Mouse (Mus musculus): ENCODE data around the gene Ccdc159. TPM values are rescaled to one million over a fixed set of nuclear protein-coding genes. Genes with fewer than 3 reads are reported as not detected.

The Ccdc159 gene
- polyA plus RNA-seq, 1 experiment from 2014 or later: 3.0 TPM

GRCm38 (mm10) chr9:21977972-21978371, 50.7 kb downstream of the Ccdc159 start:
- Histone ChIP-seq H3K9me3 (ENCODE audit: control insufficient read depth, low read length) (0 out of 2 replicates have a peak, but pooled peaks cover 3% of the 10 kb centered on the region), H3K4me1 (ENCODE audit: control insufficient read depth in 2 of 2, insufficient read depth in 2 of 2, low read length in 2 of 2) (no peaks in the 10 kb centered on the region), H3K4me2 (ENCODE audit: low read length) (no peak overlapping the region), H3K27me3 (ENCODE audit: control insufficient read depth, insufficient read depth, low read length) (0 out of 2 replicates have a peak, but pooled peaks cover 20% of the 10 kb centered on the region), H3K4me3 (ENCODE audit: control insufficient read depth in 1 of 2, insufficient read depth in 1 of 2, low read depth in 1 of 2, low read length in 2 of 2) (no peak overlapping the region), H3K36me3 (ENCODE audit: control insufficient read depth, insufficient read depth, low read length) (no peaks in the 10 kb centered on the region), H3K9ac (ENCODE audit: low read length) (no peak overlapping the region), H3K27ac (replicated peaks in 1 of 2; ENCODE audit: control insufficient read depth in 1 of 2, insufficient read depth in 1 of 2, low read depth in 2 of 2, low read length in 2 of 2) (no peak overlapping the region)
- no peak for ATAC-seq (ENCODE audit: insufficient number of reproducible peaks, insufficient read depth, low FRiP score, low read depth)
- 15% methylated on average over 2 of the region's 2 CpGs for WGBS

DNA sequence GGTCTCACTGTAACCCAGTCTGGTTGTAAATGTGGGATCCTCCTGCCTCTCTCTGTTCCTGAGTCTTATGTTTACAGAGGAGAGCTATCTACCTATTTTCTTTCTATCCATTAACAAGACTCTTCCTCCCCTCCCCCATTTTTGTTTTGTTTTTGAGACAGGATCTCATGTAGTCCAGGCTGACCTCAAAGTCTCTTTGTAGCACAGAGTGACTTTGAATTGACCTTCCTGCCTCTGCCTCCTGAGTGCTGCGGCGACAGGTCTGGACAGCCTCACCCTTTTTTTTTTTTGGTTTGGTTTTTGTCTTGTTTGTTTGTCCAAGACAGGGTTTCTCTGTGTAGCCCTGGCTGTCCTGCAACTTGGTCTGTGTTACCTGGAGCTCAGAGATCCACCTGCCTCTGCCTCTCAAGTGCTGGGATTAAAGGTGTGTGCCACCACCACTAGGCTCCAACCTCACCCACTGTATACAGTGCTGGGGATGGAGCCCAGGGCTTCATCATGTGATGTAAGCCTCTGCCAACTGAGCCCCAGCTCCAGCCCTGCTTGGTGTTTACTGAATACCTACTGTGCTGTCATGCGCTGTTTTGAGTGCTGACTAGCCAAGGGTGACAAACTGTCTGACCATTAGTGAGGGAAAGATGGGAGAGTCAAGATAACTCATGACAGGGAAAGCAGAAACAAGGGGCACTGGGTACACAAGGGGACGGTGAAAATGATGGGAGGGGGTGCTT, 51.3 kb downstream of the Ccdc159 start:
- Histone ChIP-seq H3K9me3 (ENCODE audit: control insufficient read depth, low read length) (0 out of 2 replicates have a peak, but pooled peaks cover 3% of the 10 kb centered on the region), H3K36me3 (ENCODE audit: control insufficient read depth, insufficient read depth, low read length) (no peaks in the 10 kb centered on the region), H3K27me3 (ENCODE audit: control insufficient read depth, insufficient read depth, low read length) (peaks cover 25% of the 10 kb centered on the region; the same call in 1 of the 2 replicates), H3K4me2 (ENCODE audit: low read length) (no peak overlapping the region), H3K4me1 (ENCODE audit: control insufficient read depth in 2 of 2, insufficient read depth in 2 of 2, low read length in 2 of 2) (no peaks in the 10 kb centered on the region), H3K27ac (replicated peaks in 1 of 2; ENCODE audit: control insufficient read depth in 1 of 2, insufficient read depth in 1 of 2, low read depth in 2 of 2, low read length in 2 of 2) (no peak overlapping the region), H3K9ac (ENCODE audit: low read length) (no peak overlapping the region), H3K4me3 (ENCODE audit: control insufficient read depth in 1 of 2, insufficient read depth in 1 of 2, low read depth in 1 of 2, low read length in 2 of 2) (no peak overlapping the region)
- no peak for ATAC-seq (ENCODE audit: insufficient number of reproducible peaks, insufficient read depth, low FRiP score, low read depth)
- 84% methylated on average over 4 of the region's 4 CpGs for WGBS

DNA sequence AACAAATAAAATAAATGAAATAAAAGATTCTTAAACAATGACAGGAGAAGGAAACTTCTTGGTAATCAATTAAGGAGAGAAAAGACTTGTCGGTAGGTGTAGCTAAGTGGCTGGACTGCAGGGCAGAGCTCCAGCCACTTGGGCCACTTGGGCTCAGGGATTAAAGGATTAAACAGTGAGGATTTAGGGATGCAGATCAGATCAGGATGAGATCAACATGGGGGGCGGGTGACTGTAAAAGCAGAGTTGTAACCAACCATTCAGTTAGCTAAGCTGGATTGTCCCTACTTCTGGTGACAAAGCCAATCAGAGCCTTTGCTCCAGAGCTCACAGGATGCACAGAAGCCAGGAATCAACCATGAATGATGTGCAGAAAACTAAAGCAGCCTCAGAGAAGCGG, 56.6 kb downstream of the Ccdc159 start:
- Histone ChIP-seq H3K27ac (replicated peaks in 1 of 2; ENCODE audit: control insufficient read depth in 1 of 2, insufficient read depth in 1 of 2, low read depth in 2 of 2, low read length in 2 of 2) (no peak overlapping the region), H3K4me3 (ENCODE audit: control insufficient read depth in 1 of 2, insufficient read depth in 1 of 2, low read depth in 1 of 2, low read length in 2 of 2) (no peak overlapping the region), H3K27me3 (ENCODE audit: control insufficient read depth, insufficient read depth, low read length) (peaks cover 66% of the 10 kb centered on the region), H3K36me3 (ENCODE audit: control insufficient read depth, insufficient read depth, low read length) (no peaks in the 10 kb centered on the region), H3K9me3 (ENCODE audit: control insufficient read depth, low read length) (no peaks in the 10 kb centered on the region), H3K4me1 (ENCODE audit: control insufficient read depth in 2 of 2, insufficient read depth in 2 of 2, low read length in 2 of 2) (peaks cover 0 to 11% of the 10 kb centered on the region in 2 experiments; a peak in 3 of 4 replicates), H3K4me2 (ENCODE audit: low read length) (no peak overlapping the region), H3K9ac (ENCODE audit: low read length) (no peak overlapping the region)
- 18% methylated on average over 3 of the region's 3 CpGs for WGBS
- ATAC-seq (ENCODE audit: insufficient number of reproducible peaks, insufficient read depth, low FRiP score, low read depth): no peak

Other genes with a start within 250 kb of the Ccdc159 start
- gene Ldlr, start 204.0 kb upstream of the Ccdc159 start, polyA plus RNA-seq (2014; fragmentation: Nextera tagmentation; extraction: Ambion mirVana): 7.3 and 10.8 TPM in 2 replicates
- 82.9 and 97.9 TPM in 2 replicates for gene Spc24, start 167.2 kb upstream of the Ccdc159 start, polyA plus RNA-seq (2014; fragmentation: Nextera tagmentation; extraction: Ambion mirVana)
- gene Kank2, start 128.7 kb upstream of the Ccdc159 start, polyA plus RNA-seq (2014; fragmentation: Nextera tagmentation; extraction: Ambion mirVana): 11.1 and 11.6 TPM in 2 replicates
- gene Angptl8, start 92.0 kb upstream of the Ccdc159 start, polyA plus RNA-seq (2014; fragmentation: Nextera tagmentation; extraction: Ambion mirVana): 1.4 and 1.6 TPM in 2 replicates
- 42.4 and 44.5 TPM in 2 replicates for gene Dock6, start 74.8 kb upstream of the Ccdc159 start, polyA plus RNA-seq (2014; fragmentation: Nextera tagmentation; extraction: Ambion mirVana)
- gene Rab3d, start 9.3 kb upstream of the Ccdc159 start, polyA plus RNA-seq (2014; fragmentation: Nextera tagmentation; extraction: Ambion mirVana): 7.8 and 9.0 TPM in 2 replicates
- 48.1 and 58.8 TPM in 2 replicates for gene Tmem205, start 85 bp downstream of the Ccdc159 start, polyA plus RNA-seq (2014; fragmentation: Nextera tagmentation; extraction: Ambion mirVana)
- gene Plppr2, start 9.6 kb downstream of the Ccdc159 start, polyA plus RNA-seq (2014; fragmentation: Nextera tagmentation; extraction: Ambion mirVana): 2.4 and 4.5 TPM in 2 replicates
- gene Swsap1, start 28.3 kb downstream of the Ccdc159 start, polyA plus RNA-seq (2014; fragmentation: Nextera tagmentation; extraction: Ambion mirVana): 8.3 and 9.8 TPM in 2 replicates
- gene Epor, start 36.0 kb downstream of the Ccdc159 start, polyA plus RNA-seq (2014; fragmentation: Nextera tagmentation; extraction: Ambion mirVana): 2.6 and 4.9 TPM in 2 replicates
- 0.66 and 0.97 TPM in 2 replicates for gene Rgl3, start 62.0 kb downstream of the Ccdc159 start, polyA plus RNA-seq (2014; fragmentation: Nextera tagmentation; extraction: Ambion mirVana)
- gene Ccdc151, start 75.2 kb downstream of the Ccdc159 start, polyA plus RNA-seq (2014; fragmentation: Nextera tagmentation; extraction: Ambion mirVana): 0.23 TPM in 1 of 2 replicates, not detected in the other
- gene Prkcsh, start 75.3 kb downstream of the Ccdc159 start, polyA plus RNA-seq (2014; fragmentation: Nextera tagmentation; extraction: Ambion mirVana): 56.3 and 56.6 TPM in 2 replicates
- gene Elavl3, start 124.6 kb downstream of the Ccdc159 start, polyA plus RNA-seq (2014; fragmentation: Nextera tagmentation; extraction: Ambion mirVana): 0.19 and 0.65 TPM in 2 replicates
- not detected in 2 replicates for gene Gm49318, start 143.8 kb downstream of the Ccdc159 start, polyA plus RNA-seq (2014; fragmentation: Nextera tagmentation; extraction: Ambion mirVana)
- 6.7 and 7.6 TPM in 2 replicates for gene Zfp653, start 143.9 kb downstream of the Ccdc159 start, polyA plus RNA-seq (2014; fragmentation: Nextera tagmentation; extraction: Ambion mirVana)
- 50.5 and 58.1 TPM in 2 replicates for gene Ecsit, start 158.0 kb downstream of the Ccdc159 start, polyA plus RNA-seq (2014; fragmentation: Nextera tagmentation; extraction: Ambion mirVana)
- 227 and 239 TPM in 2 replicates for gene Cnn1, start 171.7 kb downstream of the Ccdc159 start, polyA plus RNA-seq (2014; fragmentation: Nextera tagmentation; extraction: Ambion mirVana)
- gene Elof1, start 189.7 kb downstream of the Ccdc159 start, polyA plus RNA-seq (2014; fragmentation: Nextera tagmentation; extraction: Ambion mirVana): 117 and 129 TPM in 2 replicates
- 3.6 and 4.9 TPM in 2 replicates for gene Acp5, start 208.2 kb downstream of the Ccdc159 start, polyA plus RNA-seq (2014; fragmentation: Nextera tagmentation; extraction: Ambion mirVana)
- gene Pigyl, start 229.4 kb downstream of the Ccdc159 start, polyA plus RNA-seq (2014; fragmentation: Nextera tagmentation; extraction: Ambion mirVana): 51.9 and 53.4 TPM in 2 replicates

All from heart, embryonic 14.5 days (tissue).